Mouse (Mus musculus) kidney, embryonic 14.5 days (tissue): ENCODE data around the gene Syn2. TPM values are rescaled to one million over a fixed set of nuclear protein-coding genes. Genes with fewer than 3 reads are reported as not detected.
A peak's percentile ranks its signal among the peaks of the same experiment; 100 is the strongest.

Experiments
- ATAC-seq: fragments of 200-750 bp; cut with Nextera tagmentation; 2 replicates; pipeline ENCODE4 v1.8.0; 2017; ENCODE audit warnings: moderate number of reproducible peaks, mild to moderate bottlenecking, moderate TSS enrichment, moderate library complexity; ENCODE audit not compliant: low FRiP score, low TSS enrichment
- H3K27ac ChIP-seq: fragments of 300-500 bp; sonication (generic); 2 replicates; pipeline ENCODE4 v1.5.1; 2014; ENCODE audit warnings: low read depth, mild to moderate bottlenecking, low read length, moderate library complexity, mixed read lengths
- H3K27me3 ChIP-seq: fragments of 300-500 bp; sonication (generic); 2 replicates; pipeline ENCODE4 v1.6.1; 2014; ENCODE audit warnings: mild to moderate bottlenecking, low read length; ENCODE audit not compliant: control insufficient read depth, insufficient read depth
- H3K36me3 ChIP-seq: fragments of 300-500 bp; sonication (generic); 2 replicates; pipeline ENCODE4 v1.6.1; 2014; ENCODE audit warnings: low read length, mixed read lengths; ENCODE audit not compliant: control insufficient read depth, insufficient read depth
- H3K4me1 ChIP-seq: fragments of 300-500 bp; sonication (generic); 2 replicates; pipeline ENCODE4 v1.6.1; 2014; ENCODE audit warnings: low read length, mixed read lengths; ENCODE audit not compliant: control insufficient read depth, insufficient read depth
- H3K4me2 ChIP-seq: fragments of 300-500 bp; sonication (generic); replicated peaks from 2 replicates; pipeline ENCODE4 v1.6.1; 2014; ENCODE audit warnings: low read depth, mild to moderate bottlenecking, low read length
- H3K4me3 ChIP-seq: fragments of 300-500 bp; sonication (generic); 2 replicates; pipeline ENCODE4 v1.5.1; 2014; ENCODE audit warnings: mild to moderate bottlenecking, low read length
- H3K9ac ChIP-seq: fragments of 300-500 bp; sonication (generic); 2 replicates; pipeline ENCODE4 v1.6.1; 2014; ENCODE audit warnings: low read depth, mild to moderate bottlenecking, low read length, moderate library complexity
- H3K9me3 ChIP-seq: fragments of 300-500 bp; sonication (generic); 2 replicates; pipeline ENCODE4 v1.6.1; 2016; ENCODE audit warnings: low read length; ENCODE audit not compliant: control insufficient read depth
- WGBS: fragments of 180-500 bp; shearing (Covaris S2); extraction: QIAGEN DNeasy Blood & Tissue Kit; methylation state at CpG from one replicate; pipeline ENCODE4 v1.1.7; 2014; 5-methylcytosine and 5-hydroxymethylcytosine counted together
- polyA plus RNA-seq: library from polyadenylated mRNA; unstranded; fragments of >200 nt; fragmentation: Nextera tagmentation; extraction: Ambion mirVana; gene quantifications from 2 replicates; pipeline ENCODE4 v1.2.1, GENCODE M21; 2014

The Syn2 gene
- polyA plus RNA-seq, 1 experiment from 2014 or later, result 0.89 TPM

DNA sequence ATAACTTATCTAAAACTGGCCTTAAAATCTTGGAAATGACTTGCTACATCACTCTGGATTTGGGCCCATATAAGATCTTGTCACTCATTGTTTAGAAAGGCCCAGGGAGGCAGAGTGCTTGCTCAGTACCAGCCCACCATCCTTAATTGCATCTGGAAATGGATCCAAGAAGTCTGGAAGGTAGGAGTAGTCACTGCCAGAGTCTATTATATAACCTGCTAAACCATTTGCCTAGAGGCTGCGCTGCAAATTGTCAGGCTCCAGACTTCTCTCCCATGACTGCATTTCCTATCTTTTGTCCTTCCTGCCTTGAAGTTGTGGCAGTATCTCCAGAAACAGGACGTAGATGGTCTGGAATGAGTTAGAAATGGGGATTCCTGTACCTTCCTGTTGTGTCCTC, 75.5 kb downstream of the Syn2 start:
- H3K36me3 ChIP-seq, result no peaks in the 10 kb centered on the region
- H3K9ac ChIP-seq, result no peak overlapping the region
- no peaks in the 10 kb centered on the region for H3K27me3 ChIP-seq
- ATAC-seq, result no peak
- H3K9me3 ChIP-seq, result no peaks in the 10 kb centered on the region
- H3K4me1 ChIP-seq, result no peaks in the 10 kb centered on the region; the same call in 1 of the 2 replicates
- no peak overlapping the region for H3K4me2 ChIP-seq
- 50% methylated on average over 2 of the region's 2 CpGs for WGBS
- no peak overlapping the region for H3K27ac ChIP-seq
- no peak overlapping the region for H3K4me3 ChIP-seq

DNA sequence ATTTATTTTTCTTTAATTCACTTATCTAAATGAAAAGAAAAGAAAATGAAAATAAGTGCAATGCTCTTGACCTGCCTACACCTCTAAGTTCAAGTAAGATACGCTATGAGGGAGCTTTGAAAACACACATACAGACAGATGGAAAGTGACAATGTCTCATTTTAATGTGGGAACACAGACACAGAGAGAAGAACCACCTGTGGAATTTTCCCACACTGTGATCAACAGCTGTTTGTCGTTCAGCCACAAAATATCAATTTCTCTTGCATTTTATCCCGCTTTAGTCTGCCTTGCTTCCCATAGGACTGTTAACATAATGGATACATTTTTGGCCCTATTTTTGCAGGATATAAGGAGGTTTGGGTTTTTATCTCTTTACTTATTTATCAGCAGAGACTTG, 76.1 kb downstream of the Syn2 start:
- WGBS, result 44% methylated on average over 3 of the region's 3 CpGs
- no peaks in the 10 kb centered on the region for H3K9me3 ChIP-seq
- no peak overlapping the region for H3K4me2 ChIP-seq
- H3K9ac ChIP-seq, result no peak overlapping the region
- no peaks in the 10 kb centered on the region for H3K27me3 ChIP-seq
- H3K4me3 ChIP-seq, result no peak overlapping the region
- ATAC-seq, result no peak
- no peak overlapping the region for H3K27ac ChIP-seq
- no peaks in the 10 kb centered on the region; the same call in 1 of the 2 replicates for H3K4me1 ChIP-seq
- H3K36me3 ChIP-seq, result no peaks in the 10 kb centered on the region

DNA sequence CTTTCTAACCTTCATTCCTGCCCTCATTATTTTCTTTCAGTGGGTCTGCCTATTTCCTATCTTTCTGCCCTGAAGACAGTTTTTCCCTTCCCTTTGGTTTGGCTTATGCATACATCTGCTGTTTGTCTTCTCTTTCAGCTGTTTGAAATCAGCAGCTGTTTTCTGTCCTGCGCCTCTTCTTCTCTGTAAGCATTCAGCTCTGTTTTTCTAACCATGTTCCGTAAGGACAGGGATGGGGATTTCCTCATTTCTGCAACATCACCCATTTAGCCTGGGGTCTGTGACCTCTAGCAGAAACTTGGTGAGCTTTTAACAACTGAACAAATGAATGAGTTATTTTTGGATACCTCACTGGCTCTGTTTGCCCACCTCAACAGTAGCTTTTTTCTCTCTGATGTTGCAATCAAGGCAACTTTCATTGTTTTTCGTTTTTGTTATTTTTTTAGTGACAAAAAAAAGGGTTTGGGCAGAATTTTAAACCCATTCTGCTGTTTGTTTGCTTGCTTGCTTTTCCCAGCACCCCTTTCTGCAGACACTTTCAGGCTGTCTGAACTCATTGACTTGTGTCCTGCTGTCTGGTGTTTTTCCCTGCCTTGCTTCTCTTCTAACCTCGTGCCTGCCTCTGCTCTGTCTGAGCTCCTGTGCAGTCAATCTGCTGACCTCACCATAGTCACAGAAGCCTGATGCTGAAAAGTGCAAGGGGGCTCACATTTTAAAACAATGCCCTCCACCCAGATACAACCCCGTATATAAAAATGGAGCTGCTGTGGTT, 77.6 kb downstream of the Syn2 start:
- Histone ChIP-seq H3K27me3 (no peaks in the 10 kb centered on the region), H3K27ac (0 out of 2 replicates have a peak overlapping the region, but pooled peaks have one; percentile 37), H3K4me3 (no peak overlapping the region), H3K36me3 (no peaks in the 10 kb centered on the region), H3K9me3 (no peaks in the 10 kb centered on the region), H3K4me1 (no peaks in the 10 kb centered on the region; the same call in 1 of the 2 replicates), H3K4me2 (no peak overlapping the region), H3K9ac (no peak overlapping the region)
- ATAC-seq, result no peak
- 52% methylated on average over 5 of the region's 5 CpGs for WGBS

- Histone ChIP-seq H3K27ac (no peak overlapping the region), H3K4me2 (no peak overlapping the region), H3K9me3 (no peaks in the 10 kb centered on the region), H3K27me3 (no peaks in the 10 kb centered on the region), H3K9ac (no peak overlapping the region), H3K4me1 (no peaks in the 10 kb centered on the region; the same call in 1 of the 2 replicates), H3K36me3 (no peaks in the 10 kb centered on the region), H3K4me3 (no peak overlapping the region)
- no peak for ATAC-seq
- 47% methylated on average over 5 of the region's 5 CpGs for WGBS
Observed at GRCm38 (mm10) chr6:115213129-115213528, 78.4 kb downstream of the Syn2 start.

- Histone ChIP-seq H3K9me3 (no peaks in the 10 kb centered on the region), H3K27ac (no peak overlapping the region), H3K27me3 (no peaks in the 10 kb centered on the region), H3K4me2 (no peak overlapping the region), H3K36me3 (no peaks in the 10 kb centered on the region), H3K4me3 (no peak overlapping the region), H3K4me1 (no peaks in the 10 kb centered on the region), H3K9ac (no peak overlapping the region)
- ATAC-seq, result no peak
- 81% methylated on average over 8 of the region's 8 CpGs for WGBS
Observed at GRCm38 (mm10) chr6:115221215-115221641, 86.5 kb downstream of the Syn2 start.

GRCm38 (mm10) chr6:115225519-115225918, 90.8 kb downstream of the Syn2 start:
- Histone ChIP-seq H3K27me3 (no peaks in the 10 kb centered on the region), H3K4me3 (no peak overlapping the region), H3K9me3 (no peaks in the 10 kb centered on the region), H3K9ac (no peak overlapping the region), H3K27ac (no peak overlapping the region), H3K4me1 (no peaks in the 10 kb centered on the region), H3K36me3 (no peaks in the 10 kb centered on the region), H3K4me2 (no peak overlapping the region)
- ATAC-seq, result no peak
- WGBS, result 73% methylated on average over 3 of the region's 3 CpGs

- H3K36me3 ChIP-seq, result no peaks in the 10 kb centered on the region
- no peak for ATAC-seq
- H3K9ac ChIP-seq, result no peak within 1 kb of the TSS
- no peaks in the 10 kb centered on the region for H3K9me3 ChIP-seq
- H3K4me3 ChIP-seq, result no peak within 1 kb of the TSS
- H3K4me1 ChIP-seq, result no peaks in the 10 kb centered on the region
- no peak within 1 kb of the TSS for H3K4me2 ChIP-seq
- no peak within 1 kb of the TSS for H3K27ac ChIP-seq
- WGBS, result 80% methylated on average over 4 of the region's 4 CpGs
- no peaks in the 10 kb centered on the region for H3K27me3 ChIP-seq
Observed at GRCm38 (mm10) chr6:115227043-115227442, 92.3 kb downstream of the Syn2 start, which contains the start of gene Gm17482. Gm17482 (plus strand) TSS chr6:115227343.

GRCm38 (mm10) chr6:115227529-115227928, 92.8 kb downstream of the Syn2 start:
- H3K27me3 ChIP-seq, result no peaks in the 10 kb centered on the region
- H3K27ac ChIP-seq, result no peak overlapping the region
- no peak overlapping the region for H3K4me3 ChIP-seq
- no peaks in the 10 kb centered on the region for H3K9me3 ChIP-seq
- 4% methylated on average over 2 of the region's 2 CpGs for WGBS
- no peaks in the 10 kb centered on the region for H3K36me3 ChIP-seq
- peak; percentile 66; the same call in 1 of the 2 replicates for ATAC-seq
- H3K4me1 ChIP-seq, result no peaks in the 10 kb centered on the region
- H3K9ac ChIP-seq, result no peak overlapping the region
- no peak overlapping the region for H3K4me2 ChIP-seq

- WGBS, result 57% methylated on average over 3 of the region's 3 CpGs
- Histone ChIP-seq H3K27me3 (no peaks in the 10 kb centered on the region), H3K9me3 (no peaks in the 10 kb centered on the region), H3K4me1 (no peaks in the 10 kb centered on the region), H3K9ac (no peak overlapping the region), H3K4me3 (no peak overlapping the region), H3K4me2 (no peak overlapping the region), H3K36me3 (no peaks in the 10 kb centered on the region), H3K27ac (no peak overlapping the region)
- no peak for ATAC-seq
Observed at GRCm38 (mm10) chr6:115230557-115230956, 95.9 kb downstream of the Syn2 start.
